8 mouse cellular contexts compared by ENCODE assay signal in genomic region chr2:30061215-30062166, GRCm38 (mm10). TPM values are rescaled to one million over a fixed set of nuclear protein-coding genes. Genes with fewer than 3 reads are reported as not detected.
DNase-seq lines count a peak whose midpoint lies in the region; ATAC-seq and TF ChIP-seq lines count a peak whose summit lies in the region.

No protein-coding gene starts in this region.

- H3K4me1 ChIP-seq in kidney, adult 2 months (ENCODE audit: control insufficient read depth, insufficient read depth, low read length): peaks cover 12% of the 10 kb centered on the region
- peaks cover 14% of the 10 kb centered on the region for H3K4me1 ChIP-seq in lung, postnatal 0 days (ENCODE audit: insufficient read depth, low read depth, low read length)

- TF ChIP-seq CTCF in brain, embryonic 14.5 days (IDR thresholded peaks at IDR 0.05; ENCODE audit: borderline replicate concordance, extremely low read depth, insufficient read depth, insufficient read length): no peak
- TF ChIP-seq CTCF in kidney, adult 2 months (conservative IDR thresholded peaks at IDR 0.05; ENCODE audit: insufficient read depth, insufficient read length, low read depth, low read length): no peak
- no peak for TF ChIP-seq CTCF in lung, postnatal 0 days (IDR thresholded peaks at IDR 0.05)

- peak overlapping the region; percentile 64 for H3K4me3 ChIP-seq in kidney, adult 2 months (ENCODE audit: insufficient read depth, low read depth, low read length)
- peak overlapping the region; percentile 51 for H3K4me3 ChIP-seq in lung, postnatal 0 days (ENCODE audit: low read depth, low read length)

- no peaks in the 10 kb centered on the region for H3K27me3 ChIP-seq in kidney, adult 2 months (replicated peaks; ENCODE audit: control insufficient read depth, insufficient read depth, low read length)
- no peaks in the 10 kb centered on the region for H3K27me3 ChIP-seq in lung, postnatal 0 days (replicated peaks; ENCODE audit: insufficient read depth, low read length)

- peak; percentile 20 to 43 for DNase-seq in layer of hippocampus, postnatal 10 days (ENCODE audit: low spot score in 2 of 2)
- no peak for DNase-seq in layer of hippocampus, postnatal 14 days (ENCODE audit: low spot score in 2 of 2)
- DNase-seq in brain, embryonic 14.5 days (ENCODE audit: low read depth): peak; percentile 89
- peak; percentile 40 to 58 for DNase-seq in heart, adult 18-20 months
- peak; percentile 42 for DNase-seq in kidney, adult 2 months
- peak; percentile 87 for DNase-seq in lung, postnatal 0 days (ENCODE audit: low spot score)
- peak; percentile 65 for DNase-seq in ovary, postnatal 36 days (ENCODE audit: low spot score)

- ATAC-seq in lung, postnatal 0 days: no peak
- no peak for ATAC-seq in monocyte, adult 5-6 weeks (replicated peaks; ENCODE audit: insufficient number of reproducible peaks, low FRiP score, low TSS enrichment, poor library complexity, severe bottlenecking)

- no peak for TF ChIP-seq POLR2A in brain, embryonic 14.5 days (IDR thresholded peaks at IDR 0.05; ENCODE audit: borderline replicate concordance, extremely low read depth, insufficient read depth, insufficient read length, poor library complexity, severe bottlenecking)
- no peak for TF ChIP-seq POLR2A in kidney, adult 2 months (IDR thresholded peaks at IDR 0.05; ENCODE audit: low read depth, low read length)

- no peaks in the 10 kb centered on the region for H3K36me3 ChIP-seq in kidney, adult 2 months (ENCODE audit: control insufficient read depth, insufficient read depth, low read length)
- H3K36me3 ChIP-seq in lung, postnatal 0 days (ENCODE audit: insufficient read depth, low read length): no peaks in the 10 kb centered on the region

- H3K9me3 ChIP-seq in lung, postnatal 0 days (ENCODE audit: low read length): no peaks in the 10 kb centered on the region

- peak overlapping the region; percentile 69 for H3K9ac ChIP-seq in lung, postnatal 0 days (replicated peaks; ENCODE audit: low read depth)

- TF ChIP-seq EP300 in lung, postnatal 0 days (IDR thresholded peaks at IDR 0.05): no peak

- H3K27ac ChIP-seq in kidney, adult 2 months (ENCODE audit: insufficient read depth, low read depth, low read length): peak overlapping the region; percentile 76
- peak overlapping the region; percentile 91 for H3K27ac ChIP-seq in lung, postnatal 0 days (ENCODE audit: low read length)

- 10% methylated on average over 36 of the region's 37 CpGs for WGBS in kidney, adult 2 months
- 9% methylated on average over 32 of the region's 37 CpGs for WGBS in lung, postnatal 0 days

- H3K4me2 ChIP-seq in lung, postnatal 0 days (replicated peaks; ENCODE audit: low read depth, low read length): peak overlapping the region; percentile 86

RNA-seq across cellular contexts. Expression of gene Set, which starts 4.3 kb away (rescaled TPM):
- 100 to 1,000 TPM; 231 to 233 TPM for total RNA-seq in layer of hippocampus, postnatal 10 days (2021)
- total RNA-seq in layer of hippocampus, postnatal 14 days (2021): 100 to 1,000 TPM; 185 to 190 TPM
- polyA plus RNA-seq in brain, embryonic 14.5 days (2012; rRNA removed): 223 and 340 TPM in 2 replicates
- total RNA-seq in heart, adult 18-20 months (2021): 10 to 100 TPM; 94.9 to 98.5 TPM
- polyA plus RNA-seq in kidney, adult 2 months (2012; rRNA removed): 30.4 and 37.4 TPM in 2 replicates
- 167 and 186 TPM in 2 replicates for polyA plus RNA-seq in lung, postnatal 0 days (2015; fragmentation: Nextera tagmentation; extraction: Ambion mirVana)
- total RNA-seq in monocyte, adult 5-6 weeks (2017): 427 to 462 TPM (median 441 TPM) in 3 replicates

RNA-seq across cellular contexts. Expression of gene Wdr34, which starts 12.8 kb away (rescaled TPM):
- total RNA-seq in layer of hippocampus, postnatal 10 days (2021): 10 to 100 TPM; 42.2 to 46.3 TPM
- total RNA-seq in layer of hippocampus, postnatal 14 days (2021): 10 to 100 TPM; 38.0 to 38.3 TPM
- polyA plus RNA-seq in brain, embryonic 14.5 days (2012; rRNA removed): 71.2 and 77.7 TPM in 2 replicates
- total RNA-seq in heart, adult 18-20 months (2021): 1 to 10 TPM; 6.3 to 6.8 TPM
- polyA plus RNA-seq in kidney, adult 2 months (2012; rRNA removed): 32.0 and 37.8 TPM in 2 replicates
- polyA plus RNA-seq in lung, postnatal 0 days (2015; fragmentation: Nextera tagmentation; extraction: Ambion mirVana): 15.2 and 19.5 TPM in 2 replicates
- total RNA-seq in monocyte, adult 5-6 weeks (2017): not detected in 3 replicates

RNA-seq across cellular contexts. Expression of gene Pkn3, which starts 16.0 kb away (rescaled TPM):
- 1 to 10 TPM; 1.8 to 2.2 TPM for total RNA-seq in layer of hippocampus, postnatal 10 days (2021)
- 1 to 10 TPM; 1.2 to 2.3 TPM for total RNA-seq in layer of hippocampus, postnatal 14 days (2021)
- 3.7 and 7.2 TPM in 2 replicates for polyA plus RNA-seq in brain, embryonic 14.5 days (2012; rRNA removed)
- 1 to 10 TPM; 7.8 to 9.3 TPM for total RNA-seq in heart, adult 18-20 months (2021)
- 4.7 and 4.8 TPM in 2 replicates for polyA plus RNA-seq in kidney, adult 2 months (2012; rRNA removed)
- polyA plus RNA-seq in lung, postnatal 0 days (2015; fragmentation: Nextera tagmentation; extraction: Ambion mirVana): 9.8 and 11.0 TPM in 2 replicates
- 0.38 to 1.1 TPM (median 0.39 TPM) in 3 replicates for total RNA-seq in monocyte, adult 5-6 weeks (2017)

RNA-seq across cellular contexts. Expression of gene Zdhhc12, which starts 32.0 kb away (rescaled TPM):
- 10 to 100 TPM; 19.6 to 19.7 TPM for total RNA-seq in layer of hippocampus, postnatal 10 days (2021)
- total RNA-seq in layer of hippocampus, postnatal 14 days (2021): 10 to 100 TPM; 14.7 TPM
- 33.2 and 45.4 TPM in 2 replicates for polyA plus RNA-seq in brain, embryonic 14.5 days (2012; rRNA removed)
- total RNA-seq in heart, adult 18-20 months (2021): 1 to 10 TPM; 2.8 to 3.9 TPM
- 49.0 and 69.1 TPM in 2 replicates for polyA plus RNA-seq in kidney, adult 2 months (2012; rRNA removed)
- 37.7 and 40.0 TPM in 2 replicates for polyA plus RNA-seq in lung, postnatal 0 days (2015; fragmentation: Nextera tagmentation; extraction: Ambion mirVana)
- total RNA-seq in monocyte, adult 5-6 weeks (2017): 2.6 to 7.1 TPM (median 6.6 TPM) in 3 replicates

Comparison
In these comparisons a context has a peak if more than half of its experiments do, and no peak if none do; other contexts are left out.
1. DNase-seq: peak in layer of hippocampus, postnatal 10 days (2 of 2), brain, embryonic 14.5 days (single experiment), heart, adult 18-20 months (2 of 2), kidney, adult 2 months (single experiment), lung, postnatal 0 days (single experiment) and ovary, postnatal 36 days (single experiment); none in layer of hippocampus, postnatal 14 days (0 of 2).
2. RNA of gene Wdr34, which starts 12.8 kb away (total RNA-seq): 42.2 to 46.3 TPM in layer of hippocampus, postnatal 10 days and 38.0 to 38.3 TPM in layer of hippocampus, postnatal 14 days; 6.3 to 6.8 TPM in heart, adult 18-20 months and not detected in monocyte, adult 5-6 weeks; every median in the first group is over 4 times any median in the second.